Mouse (Mus musculus) CD4-positive, CD25-positive, alpha-beta regulatory T cell (primary cell): ENCODE measurements around the gene Ttll6. TPM values are rescaled to one million over a fixed set of nuclear protein-coding genes. Genes with fewer than 3 reads are reported as not detected.

Source experiments
- polyA plus RNA-seq: library from polyadenylated mRNA; unstranded; fragments of 100-300 nt; shearing (Covaris generic); gene quantifications from one replicate; pipeline ENCODE4 v1.2.1, GENCODE M21; 2017

Ttll6 gene
- polyA plus RNA-seq, result not detected

DNA sequence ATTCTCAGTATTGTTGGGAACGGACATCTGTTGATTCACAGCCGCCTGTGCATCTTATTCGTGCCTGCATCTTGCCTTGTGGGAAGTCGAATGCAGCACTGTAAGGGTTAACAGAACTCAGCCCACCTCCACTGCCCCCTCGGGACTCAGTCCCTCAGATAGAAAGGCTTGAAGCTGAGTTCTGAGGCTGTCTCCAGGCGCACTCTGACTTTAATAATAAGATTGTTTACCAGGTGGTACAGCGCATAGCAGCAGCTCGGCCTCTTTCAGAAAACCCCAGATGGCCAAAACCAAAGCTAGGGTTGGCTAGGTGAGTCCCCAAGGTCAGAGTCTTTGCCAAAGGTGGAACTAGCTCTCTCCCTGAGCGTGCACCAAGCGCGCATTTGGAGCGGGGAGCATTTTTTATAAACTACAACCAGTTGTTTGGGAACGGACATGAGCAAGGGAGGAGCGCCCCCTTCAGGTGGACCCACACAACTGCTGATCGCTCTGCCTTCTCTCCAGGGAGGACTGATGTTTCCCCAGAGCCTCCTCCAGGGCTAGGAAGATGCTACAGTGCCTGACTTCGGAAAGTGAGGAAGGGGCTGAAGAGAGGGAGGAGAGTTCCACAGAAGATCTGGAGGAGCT lies at the start of gene Ttll6:
TSS of gene Ttll6 (plus strand) at position 548 of the 627 bp plus-strand sequence.

DNA sequence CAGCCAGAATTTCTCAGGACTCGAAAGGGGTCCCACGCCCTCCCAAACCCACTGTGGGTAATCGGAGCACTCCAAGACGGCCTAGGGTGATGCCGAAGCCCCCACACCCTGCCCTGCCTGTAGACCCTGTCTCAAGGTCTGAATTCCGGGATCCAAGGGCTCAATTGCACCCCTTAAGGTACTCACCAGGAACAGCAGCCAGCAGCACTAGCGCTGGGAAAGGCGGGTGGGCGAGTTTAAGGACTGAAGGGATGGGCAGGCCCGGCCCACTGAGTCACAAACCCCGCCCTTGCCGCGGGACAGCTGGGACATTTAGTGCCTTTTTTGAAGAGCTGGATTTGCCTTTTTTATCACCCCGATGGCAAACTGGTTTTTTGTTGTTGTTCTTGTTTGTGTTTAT lies 21.8 kb upstream of the Ttll6 start, which contains the start of gene Calcoco2:
TSS of gene Calcoco2 (minus strand) at position 214 of the 400 bp plus-strand sequence.

DNA sequence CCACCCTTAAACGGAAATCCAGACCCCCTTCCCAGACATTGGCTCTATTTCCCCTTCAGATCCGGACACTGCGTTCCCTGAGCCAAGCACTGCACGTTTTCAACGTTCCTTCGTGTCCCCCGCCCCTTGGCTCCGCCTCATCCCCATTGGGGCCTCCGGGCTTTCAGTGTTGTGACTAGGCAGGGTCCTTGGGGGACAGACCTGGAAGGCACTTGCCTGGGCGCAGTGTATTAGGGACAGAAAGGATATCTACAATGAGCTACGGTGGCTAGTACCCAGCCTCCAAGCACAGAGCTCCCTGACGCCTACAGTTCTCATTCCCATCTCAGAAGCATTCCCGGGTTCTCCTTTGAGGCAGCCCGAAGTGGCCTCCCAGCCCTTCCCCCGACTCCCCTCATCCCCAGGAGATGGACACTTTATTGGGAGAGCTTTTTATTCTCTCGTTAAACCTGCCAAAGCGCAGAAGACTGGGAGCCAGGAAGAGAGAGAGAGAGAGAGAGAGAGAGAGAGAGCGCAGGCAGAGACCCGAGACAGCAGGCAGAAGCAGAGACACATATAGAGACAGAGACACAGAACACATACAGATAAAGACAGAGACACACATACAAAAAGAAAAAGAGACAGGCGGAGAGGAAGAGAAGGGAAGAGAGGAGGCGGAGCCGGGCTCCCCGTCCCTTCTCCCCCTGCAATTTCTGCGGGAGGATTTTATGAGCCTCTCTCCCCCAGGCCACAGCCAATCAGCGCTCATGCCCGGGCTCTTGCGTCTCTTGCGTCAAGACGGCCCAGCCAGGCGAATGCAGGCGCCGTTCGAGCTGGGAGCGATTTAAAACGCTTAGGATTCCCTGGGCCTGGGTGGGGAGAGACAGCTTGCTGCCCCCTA lies 60.2 kb downstream of the Ttll6 start, which contains the start of gene Hoxb13:
TSS of gene Hoxb13 (plus strand) at position 796 of the 880 bp plus-strand sequence.

Other genes starting within 250 kb of the Ttll6 start
- gene B4galnt2, start 218.9 kb upstream of the Ttll6 start, polyA plus RNA-seq, result 0.10 TPM
- 0.08 TPM for gene Igf2bp1, start 127.8 kb upstream of the Ttll6 start, polyA plus RNA-seq
- gene Gip, start 109.2 kb upstream of the Ttll6 start, polyA plus RNA-seq, result not detected
- gene Snf8, start 98.9 kb upstream of the Ttll6 start, polyA plus RNA-seq, result 85.6 TPM
- 42.9 TPM for gene Ube2z, start 68.4 kb upstream of the Ttll6 start, polyA plus RNA-seq
- 364 TPM for gene Atp5g1, start 58.1 kb upstream of the Ttll6 start, polyA plus RNA-seq
- not detected for gene Calcoco2, start 21.8 kb upstream of the Ttll6 start, polyA plus RNA-seq
- gene Hoxb13, start 60.5 kb downstream of the Ttll6 start, polyA plus RNA-seq, result not detected
- not detected for gene Hoxb9, start 137.7 kb downstream of the Ttll6 start, polyA plus RNA-seq
- gene Hoxb8, start 148.1 kb downstream of the Ttll6 start, polyA plus RNA-seq, result not detected
- gene Hoxb7, start 152.8 kb downstream of the Ttll6 start, polyA plus RNA-seq, result not detected
- gene Hoxb6, start 158.7 kb downstream of the Ttll6 start, polyA plus RNA-seq, result not detected
- gene Hoxb5, start 169.6 kb downstream of the Ttll6 start, polyA plus RNA-seq, result 0.10 TPM
- 0.41 TPM for gene Hoxb4, start 184.5 kb downstream of the Ttll6 start, polyA plus RNA-seq
- 0.11 TPM for gene Hoxb3, start 189.5 kb downstream of the Ttll6 start, polyA plus RNA-seq
- gene Hoxb2, start 216.7 kb downstream of the Ttll6 start, polyA plus RNA-seq, result not detected
- 0.28 TPM for gene Hoxb1, start 232.0 kb downstream of the Ttll6 start, polyA plus RNA-seq